Mouse (Mus musculus) thymus, postnatal 4 days (tissue): ENCODE measurements around the gene Cdk6.
"Not testable (repeated sequence)": the region's sequence is repeated elsewhere in the genome, so short reads cannot be mapped to it uniquely, and the experiment has no call there.

Source experiments
- DNase-seq: peaks from one replicate; pipeline ENCODE4 v3.0.0; 2021

Cdk6 gene

GRCm38 (mm10) chr5:3520493-3521359 is 179.4 kb downstream of the Cdk6 start:
- DNase-seq = no peak

DNA sequence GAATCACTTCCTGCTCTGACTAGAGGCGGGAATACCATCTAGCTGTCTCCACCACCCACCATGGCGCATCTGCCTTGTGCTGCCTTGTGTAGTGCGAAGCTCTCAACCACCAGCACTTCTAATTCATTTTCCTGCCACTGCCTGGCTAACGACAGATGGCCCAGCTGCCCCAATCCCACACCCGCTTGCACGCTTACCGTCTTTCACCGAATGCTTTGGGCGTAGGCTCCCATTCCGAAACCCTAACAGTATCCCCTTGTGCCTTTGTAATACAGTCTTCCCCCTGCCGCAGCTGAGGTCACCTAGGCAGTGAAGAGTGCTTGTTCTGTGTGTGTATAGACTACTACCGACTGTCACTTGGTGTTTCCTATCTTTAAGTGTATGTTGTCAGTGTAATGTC is 180.5 kb downstream of the Cdk6 start:
- no peak for DNase-seq

GRCm38 (mm10) chr5:3522826-3523225 is 181.5 kb downstream of the Cdk6 start:
- DNase-seq = no peak

GRCm38 (mm10) chr5:3527041-3527691 is 185.9 kb downstream of the Cdk6 start:
- no peak for DNase-seq

DNA sequence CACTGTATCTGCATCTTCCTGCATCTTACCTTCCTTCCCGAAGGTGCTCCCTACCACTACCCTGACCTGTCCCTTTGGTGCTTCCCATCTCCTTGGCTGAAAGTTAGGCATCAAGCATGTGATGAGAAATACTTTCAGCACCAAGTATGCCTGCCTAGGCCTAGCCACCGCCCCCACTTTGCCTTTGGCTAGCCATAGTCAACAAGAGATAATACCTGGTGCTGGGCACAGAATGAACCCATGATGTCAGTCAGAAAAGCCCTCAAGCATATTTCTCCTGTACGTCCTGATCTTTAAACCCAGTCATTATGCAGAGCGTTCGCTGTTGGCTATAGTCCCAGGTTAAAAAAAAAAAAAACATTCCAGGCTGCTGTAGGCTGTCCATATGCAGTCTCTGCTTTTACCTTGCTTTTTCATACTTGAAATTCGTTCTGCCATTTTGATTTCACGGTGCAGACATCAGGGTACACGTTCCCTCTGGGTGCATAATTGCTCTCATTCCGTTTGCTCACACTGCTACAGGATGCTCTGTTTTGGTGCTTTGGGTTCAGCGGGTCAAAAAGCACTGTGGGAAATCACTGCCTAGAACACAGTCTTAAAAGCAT is 188.4 kb downstream of the Cdk6 start:
- no peak for DNase-seq

GRCm38 (mm10) chr5:3532048-3532447 is 190.8 kb downstream of the Cdk6 start:
- DNase-seq = not testable (repeated sequence)

- DNase-seq = no peak
These were observed 195.4 kb downstream of the Cdk6 start for GRCm38 (mm10) chr5:3536592-3537212.

DNA sequence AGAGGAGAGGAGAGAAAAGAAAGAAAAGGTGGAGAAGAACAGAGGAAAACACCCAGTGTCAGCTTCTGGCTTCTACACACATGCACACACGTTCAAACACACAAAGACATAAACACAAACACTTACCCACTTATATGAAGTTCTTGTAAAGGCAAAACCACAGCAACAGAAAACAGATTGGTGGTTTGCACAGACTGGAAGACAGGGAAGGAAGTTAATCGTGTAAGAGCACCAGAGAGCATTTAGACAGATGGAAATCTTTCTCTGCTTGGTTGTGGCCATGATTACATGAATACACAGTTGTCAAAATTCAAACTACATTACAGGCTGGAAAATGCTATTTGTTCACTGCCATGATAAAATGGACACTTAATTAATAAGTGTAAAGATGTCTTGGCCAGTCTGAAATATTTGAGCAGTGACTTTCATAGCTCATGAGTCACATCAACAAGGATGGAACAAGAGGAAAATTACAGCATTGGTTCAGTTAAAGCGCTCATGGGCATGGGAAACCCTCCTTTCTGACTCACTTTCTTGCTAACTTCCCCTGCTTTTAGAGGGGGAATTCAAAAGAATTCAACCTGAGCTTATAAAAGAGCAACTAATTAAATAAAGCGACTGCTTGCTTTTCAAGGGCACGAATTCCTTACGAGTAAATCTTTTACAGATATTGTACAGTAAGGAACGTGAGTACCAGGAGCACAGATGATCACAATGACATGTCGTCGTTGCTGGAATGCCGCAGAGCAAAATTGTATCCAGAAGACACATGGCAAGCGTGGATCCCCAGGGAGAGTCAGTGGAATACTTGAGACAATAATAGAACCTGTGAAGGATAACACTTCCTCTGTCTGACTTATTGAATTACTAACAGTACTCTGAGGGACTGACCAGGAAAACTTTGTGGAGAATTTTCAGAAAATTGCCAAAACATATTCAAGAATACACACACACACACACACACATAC is 197.5 kb downstream of the Cdk6 start:
- DNase-seq = no peak

GRCm38 (mm10) chr5:3541871-3542270 is 200.6 kb downstream of the Cdk6 start:
- no peak for DNase-seq

- DNase-seq = peak; percentile 99
These were observed 202.6 kb downstream of the Cdk6 start, which contains the start of gene Fam133b for GRCm38 (mm10) chr5:3543629-3544479. TSS of gene Fam133b (plus strand) at chr5:3543833.

DNA sequence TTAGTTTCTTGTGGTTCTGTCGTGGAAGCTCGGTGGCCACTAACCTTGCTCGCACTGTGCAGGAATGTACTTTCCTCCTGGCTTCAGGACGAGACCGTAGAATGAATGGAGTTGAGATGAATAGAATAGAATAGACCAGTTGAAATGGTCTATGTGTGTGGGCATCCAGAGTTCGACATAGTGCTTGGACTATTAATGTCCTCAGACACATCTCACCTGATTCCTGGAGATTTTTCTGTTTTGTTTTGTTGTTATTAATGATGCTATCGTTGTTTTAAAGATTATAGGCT is 203.1 kb downstream of the Cdk6 start:
- no peak for DNase-seq

- DNase-seq = no peak
These were observed 204.9 kb downstream of the Cdk6 start for GRCm38 (mm10) chr5:3546226-3546625.

GRCm38 (mm10) chr5:3551481-3551880 is 210.2 kb downstream of the Cdk6 start:
- no peak for DNase-seq

DNA sequence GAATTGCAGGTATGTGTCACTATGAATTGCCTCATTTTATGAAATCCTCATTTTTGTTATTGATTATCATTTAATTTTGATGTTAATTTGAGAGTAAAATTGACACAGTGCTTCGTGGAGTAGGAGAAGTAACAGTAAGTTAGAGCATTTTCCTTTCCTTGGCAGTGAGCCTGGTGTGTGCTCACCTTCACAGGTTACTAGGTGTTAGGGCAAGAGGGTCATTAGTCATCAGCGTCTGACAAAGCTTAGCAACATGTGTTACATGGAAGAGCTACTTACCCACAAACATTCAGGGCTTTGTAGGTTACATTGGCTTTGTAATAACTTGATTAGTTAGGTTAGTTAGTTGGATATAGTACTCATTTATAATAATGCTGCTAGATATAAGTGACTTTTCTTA is 212.9 kb downstream of the Cdk6 start:
- DNase-seq = no peak

DNA sequence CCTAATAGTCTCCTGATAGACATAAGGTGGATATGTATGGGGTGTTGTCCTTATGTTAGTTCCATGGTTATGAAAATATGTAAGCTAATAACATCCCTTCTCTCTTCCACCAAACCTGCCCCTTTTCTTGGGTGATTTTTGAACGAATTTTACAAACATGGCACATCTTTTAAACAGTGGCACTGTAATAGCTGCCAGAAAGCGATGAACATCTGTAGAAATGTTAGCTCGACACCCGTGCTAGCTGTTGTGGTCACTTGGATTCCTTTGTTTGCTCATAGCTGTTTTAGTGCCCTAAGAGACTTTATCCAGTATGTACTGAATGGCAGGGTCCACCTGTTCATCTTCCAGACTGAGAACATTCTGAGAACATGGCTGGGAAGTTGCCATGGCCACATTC is 230.0 kb downstream of the Cdk6 start, which contains the start of gene 1700109H08Rik:
TSS of gene 1700109H08Rik (plus strand) at position 301 of the 400 bp plus-strand sequence.
- DNase-seq = no peak

DNA sequence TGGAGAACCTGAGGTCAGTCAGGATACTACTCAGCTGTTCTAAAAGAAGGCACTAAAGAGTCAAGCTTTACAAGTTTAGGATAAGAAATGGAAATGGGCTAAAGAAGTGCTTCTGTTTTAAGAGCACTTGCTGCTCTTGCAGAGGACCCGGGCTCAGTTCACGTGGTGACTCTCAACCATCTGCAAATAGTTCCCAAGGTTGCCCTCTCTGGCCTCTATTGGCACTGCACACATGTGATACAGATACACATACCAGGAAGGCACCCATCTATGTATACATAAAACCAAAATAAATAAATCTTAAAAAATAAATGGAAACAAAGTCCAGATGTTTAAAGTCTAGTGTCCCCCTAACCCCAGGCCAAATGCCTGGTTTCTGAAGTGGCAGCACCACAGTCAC is 233.5 kb downstream of the Cdk6 start:
- no peak for DNase-seq

DNA sequence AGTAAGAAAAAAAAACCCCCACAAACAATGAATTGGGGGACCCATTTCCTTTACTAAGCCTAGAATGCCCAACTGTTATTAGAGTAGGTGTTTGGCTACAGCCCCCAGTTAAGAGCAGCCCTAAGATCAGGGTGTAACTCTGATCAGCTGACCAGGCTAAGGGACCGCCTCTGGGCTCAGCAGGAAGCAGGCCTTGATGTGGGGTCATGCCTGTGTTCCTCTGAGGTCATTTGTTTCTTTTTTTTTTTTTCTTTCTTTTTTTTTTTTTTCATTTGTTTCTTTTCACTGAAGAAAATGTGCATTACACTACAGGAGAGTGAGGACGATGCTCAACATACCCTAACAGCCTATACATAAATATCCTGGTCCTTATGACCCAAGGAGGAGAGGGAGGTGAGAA is 236.7 kb downstream of the Cdk6 start:
- no peak for DNase-seq

DNA sequence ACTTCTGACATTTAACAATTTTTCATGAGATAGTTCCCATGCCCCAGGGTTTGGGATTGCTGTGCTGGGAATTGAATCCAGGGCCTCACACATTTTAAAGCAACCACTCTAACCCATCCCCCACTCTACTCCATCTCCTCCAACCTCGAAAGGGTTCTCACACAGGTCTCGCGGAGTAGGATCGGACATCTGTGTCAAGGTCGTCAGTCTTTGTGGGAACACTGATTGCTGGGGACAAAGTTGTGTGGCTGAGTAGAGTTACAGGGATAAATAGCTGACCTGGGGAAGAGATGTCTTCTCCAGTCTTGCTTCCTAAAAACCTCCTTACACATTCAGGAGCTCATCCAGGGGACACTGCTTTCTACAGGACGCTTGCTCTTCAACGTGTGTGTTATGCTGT is 237.8 kb downstream of the Cdk6 start:
- DNase-seq = no peak
